Mouse (Mus musculus): ENCODE data around the gene Yipf4. TPM values are rescaled to one million over a fixed set of nuclear protein-coding genes. Genes with fewer than 3 reads are reported as not detected.
"Not testable (repeated sequence)": the region's sequence is repeated elsewhere in the genome, so short reads cannot be mapped to it uniquely, and the experiment has no call there.

The Yipf4 gene
- polyA plus RNA-seq, 1 experiment from 2014 or later = 62.4 TPM

GRCm38 (mm10) chr17:74470133-74470532, 19.2 kb upstream of the Yipf4 start:
- DNase-seq; H3K36me3 ChIP-seq; ATAC-seq (ENCODE audit: low read depth); H3K9me3 ChIP-seq (replicated peaks); H3K4me1 ChIP-seq (replicated peaks); H3K4me3 ChIP-seq (replicated peaks); H3K9ac ChIP-seq; H3K27me3 ChIP-seq; H3K27ac ChIP-seq; H3K4me2 ChIP-seq: not testable (repeated sequence)
- WGBS (ENCODE audit: insufficient replicate concordance) = 65% methylated on average over 6 of the region's 6 CpGs

- DNase-seq = no peak
- H3K9ac ChIP-seq = no peak overlapping the region
- H3K4me2 ChIP-seq = no peak overlapping the region
- H3K36me3 ChIP-seq = no peaks in the 10 kb centered on the region
- H3K4me3 ChIP-seq (replicated peaks) = no peak overlapping the region
- H3K27me3 ChIP-seq = 0 out of 2 replicates have a peak, but pooled peaks cover 3% of the 10 kb centered on the region
- no peak for ATAC-seq (ENCODE audit: low read depth)
- WGBS (ENCODE audit: insufficient replicate concordance) = 72% methylated on average over 14 of the region's 14 CpGs
- H3K27ac ChIP-seq = no peak overlapping the region
- H3K4me1 ChIP-seq (replicated peaks) = no peaks in the 10 kb centered on the region
- H3K9me3 ChIP-seq (replicated peaks) = no peaks in the 10 kb centered on the region
Measured at GRCm38 (mm10) chr17:74480361-74481069, 8.8 kb upstream of the Yipf4 start.

- Histone ChIP-seq H3K4me2 (peak overlapping the region; percentile 75), H3K9ac (peak overlapping the region; percentile 97), H3K4me1 (replicated peaks) (peaks cover 24% of the 10 kb centered on the region), H3K27me3 (0 out of 2 replicates have a peak, but pooled peaks cover 2% of the 10 kb centered on the region), H3K36me3 (peaks cover 28% of the 10 kb centered on the region), H3K4me3 (replicated peaks) (peak overlapping the region; percentile 95), H3K27ac (peak overlapping the region; percentile 97), H3K9me3 (replicated peaks) (no peaks in the 10 kb centered on the region)
- ATAC-seq (ENCODE audit: low read depth) (no peak), DNase-seq (no peak)
- WGBS (ENCODE audit: insufficient replicate concordance) = under 1% methylated on average over 12 of the region's 12 CpGs
Measured at GRCm38 (mm10) chr17:74489901-74490220, 568 bp downstream of the Yipf4 start.

GRCm38 (mm10) chr17:74491565-74491964, 2.3 kb downstream of the Yipf4 start:
- DNase-seq (no peak), ATAC-seq (ENCODE audit: low read depth) (peak; percentile 68)
- H3K27me3 ChIP-seq = no peaks in the 10 kb centered on the region
- H3K36me3 ChIP-seq = peaks cover 43% of the 10 kb centered on the region
- peak overlapping the region; percentile 97; the same call in 1 of the 2 replicates for H3K9ac ChIP-seq
- H3K27ac ChIP-seq = peak overlapping the region; percentile 85
- peaks cover 24% of the 10 kb centered on the region for H3K4me1 ChIP-seq (replicated peaks)
- peak overlapping the region; percentile 75 for H3K4me2 ChIP-seq
- no peaks in the 10 kb centered on the region for H3K9me3 ChIP-seq (replicated peaks)
- 61% methylated on average over 3 of the region's 3 CpGs for WGBS (ENCODE audit: insufficient replicate concordance)
- peak overlapping the region; percentile 95 for H3K4me3 ChIP-seq (replicated peaks)

- H3K27ac ChIP-seq = no peak overlapping the region
- ATAC-seq (ENCODE audit: low read depth) (no peak), DNase-seq (no peak)
- H3K4me3 ChIP-seq (replicated peaks) = no peak overlapping the region
- H3K36me3 ChIP-seq = peaks cover 51% of the 10 kb centered on the region
- H3K9me3 ChIP-seq (replicated peaks) = no peaks in the 10 kb centered on the region
- H3K9ac ChIP-seq = no peak overlapping the region
- WGBS (ENCODE audit: insufficient replicate concordance) = 79% methylated on average over 4 of the region's 4 CpGs
- no peaks in the 10 kb centered on the region for H3K4me1 ChIP-seq (replicated peaks)
- H3K4me2 ChIP-seq = no peak overlapping the region
- H3K27me3 ChIP-seq = no peaks in the 10 kb centered on the region
Measured at GRCm38 (mm10) chr17:74500204-74500603, 10.9 kb downstream of the Yipf4 start.

GRCm38 (mm10) chr17:74501085-74501484, 11.8 kb downstream of the Yipf4 start:
- Histone ChIP-seq H3K9me3 (replicated peaks) (no peaks in the 10 kb centered on the region), H3K4me3 (replicated peaks) (no peak overlapping the region), H3K27me3 (no peaks in the 10 kb centered on the region), H3K9ac (no peak overlapping the region), H3K27ac (no peak overlapping the region), H3K36me3 (peaks cover 43% of the 10 kb centered on the region), H3K4me1 (replicated peaks) (no peaks in the 10 kb centered on the region), H3K4me2 (no peak overlapping the region)
- no peak for ATAC-seq (ENCODE audit: low read depth)
- DNase-seq = no peak

- no peak overlapping the region for H3K27ac ChIP-seq
- no peak overlapping the region for H3K9ac ChIP-seq
- H3K4me3 ChIP-seq (replicated peaks) = no peak overlapping the region
- no peaks in the 10 kb centered on the region for H3K9me3 ChIP-seq (replicated peaks)
- H3K36me3 ChIP-seq = no peaks in the 10 kb centered on the region
- H3K4me2 ChIP-seq = no peak overlapping the region
- peaks cover 10% of the 10 kb centered on the region for H3K4me1 ChIP-seq (replicated peaks)
- no peak for DNase-seq
- H3K27me3 ChIP-seq = no peaks in the 10 kb centered on the region
- 30% methylated on average over 2 of the region's 2 CpGs for WGBS (ENCODE audit: insufficient replicate concordance)
- ATAC-seq (ENCODE audit: low read depth) = no peak
Measured at GRCm38 (mm10) chr17:74507934-74508333, 18.6 kb downstream of the Yipf4 start.

GRCm38 (mm10) chr17:74508600-74508999, 19.3 kb downstream of the Yipf4 start:
- WGBS (ENCODE audit: insufficient replicate concordance) = 43% methylated on average over 3 of the region's 3 CpGs
- Histone ChIP-seq H3K27me3 (no peaks in the 10 kb centered on the region), H3K36me3 (no peaks in the 10 kb centered on the region), H3K27ac (no peak overlapping the region), H3K4me2 (0 out of 2 replicates have a peak overlapping the region, but pooled peaks have one; percentile 8), H3K4me1 (replicated peaks) (peaks cover 10% of the 10 kb centered on the region), H3K9me3 (replicated peaks) (no peaks in the 10 kb centered on the region), H3K4me3 (replicated peaks) (no peak overlapping the region), H3K9ac (no peak overlapping the region)
- ATAC-seq (ENCODE audit: low read depth) = no peak
- no peak for DNase-seq

GRCm38 (mm10) chr17:74512308-74512707, 23.0 kb downstream of the Yipf4 start:
- ATAC-seq (ENCODE audit: low read depth) (no peak), DNase-seq (no peak)
- WGBS (ENCODE audit: insufficient replicate concordance) = 62% methylated on average over 2 of the region's 2 CpGs
- no peak overlapping the region for H3K27ac ChIP-seq
- H3K9ac ChIP-seq = no peak overlapping the region
- no peak overlapping the region for H3K4me2 ChIP-seq
- H3K4me3 ChIP-seq (replicated peaks) = no peak overlapping the region
- no peaks in the 10 kb centered on the region for H3K9me3 ChIP-seq (replicated peaks)
- peaks cover 10% of the 10 kb centered on the region for H3K4me1 ChIP-seq (replicated peaks)
- no peaks in the 10 kb centered on the region for H3K27me3 ChIP-seq
- H3K36me3 ChIP-seq = no peaks in the 10 kb centered on the region

GRCm38 (mm10) chr17:74522797-74523723, 33.8 kb downstream of the Yipf4 start:
- WGBS (ENCODE audit: insufficient replicate concordance) = 62% methylated on average over 8 of the region's 8 CpGs

GRCm38 (mm10) chr17:74526117-74526516, 36.8 kb downstream of the Yipf4 start:
- no peaks in the 10 kb centered on the region for H3K36me3 ChIP-seq
- WGBS (ENCODE audit: insufficient replicate concordance) = 67% methylated on average over 2 of the region's 2 CpGs
- no peak overlapping the region for H3K4me3 ChIP-seq (replicated peaks)
- no peaks in the 10 kb centered on the region for H3K27me3 ChIP-seq
- H3K27ac ChIP-seq = no peak overlapping the region
- H3K4me2 ChIP-seq = no peak overlapping the region
- H3K4me1 ChIP-seq (replicated peaks) = peaks cover 31% of the 10 kb centered on the region
- H3K9me3 ChIP-seq (replicated peaks) = no peaks in the 10 kb centered on the region
- DNase-seq (no peak), ATAC-seq (ENCODE audit: low read depth) (no peak)
- H3K9ac ChIP-seq = no peak overlapping the region

More at GRCm38 (mm10) chr17:74522797-74523723, 33.8 kb downstream of the Yipf4 start:
- Histone ChIP-seq H3K9ac (no peak overlapping the region), H3K9me3 (replicated peaks) (no peaks in the 10 kb centered on the region), H3K27ac (no peak overlapping the region), H3K27me3 (no peaks in the 10 kb centered on the region), H3K36me3 (no peaks in the 10 kb centered on the region), H3K4me1 (replicated peaks) (peaks cover 15% of the 10 kb centered on the region), H3K4me3 (replicated peaks) (no peak overlapping the region), H3K4me2 (no peak overlapping the region)
- DNase-seq (no peak), ATAC-seq (ENCODE audit: low read depth) (no peak)

Data from liver, embryonic 13.5 days (tissue).